Mouse (Mus musculus): Measurements from ENCODE around the gene Olfr215.
"Not testable (repeated sequence)": the region's sequence is repeated elsewhere in the genome, so short reads cannot be mapped to it uniquely, and the experiment has no call there.

Olfr215 gene

GRCm38 (mm10) chr6:116584095-116584494 lies at the start of gene Olfr215:
Gene Olfr215, minus strand, starts transcription at chr6:116584195.
- DNase-seq (ENCODE audit: low read depth, low spot score) = no peak

- peak; percentile 22 for DNase-seq (ENCODE audit: low read depth, low spot score)
Measured at GRCm38 (mm10) chr6:116632129-116632528, 48.1 kb upstream of the Olfr215 start.

GRCm38 (mm10) chr6:116629766-116630165 lies 45.8 kb upstream of the Olfr215 start:
- no peak for DNase-seq (ENCODE audit: low read depth, low spot score)

- DNase-seq (ENCODE audit: low read depth, low spot score) = no peak
Measured at GRCm38 (mm10) chr6:116628539-116629171, 44.7 kb upstream of the Olfr215 start, which contains the start of gene Zfp422. Gene Zfp422, minus strand, starts transcription at chr6:116628999.

GRCm38 (mm10) chr6:116628095-116628494 lies 44.1 kb upstream of the Olfr215 start:
- no peak for DNase-seq (ENCODE audit: low read depth, low spot score)

GRCm38 (mm10) chr6:116626417-116626816 lies 42.4 kb upstream of the Olfr215 start:
- DNase-seq (ENCODE audit: low read depth, low spot score) = not testable (repeated sequence)

- no peak for DNase-seq (ENCODE audit: low read depth, low spot score)
Measured at GRCm38 (mm10) chr6:116621318-116622023, 37.5 kb upstream of the Olfr215 start.

- no peak for DNase-seq (ENCODE audit: low read depth, low spot score)
Measured at GRCm38 (mm10) chr6:116618073-116618472, 34.1 kb upstream of the Olfr215 start.

GRCm38 (mm10) chr6:116615719-116616118 lies 31.7 kb upstream of the Olfr215 start:
- DNase-seq (ENCODE audit: low read depth, low spot score) = no peak

GRCm38 (mm10) chr6:116607230-116607629 lies 23.2 kb upstream of the Olfr215 start:
- no peak for DNase-seq (ENCODE audit: low read depth, low spot score)

GRCm38 (mm10) chr6:116600969-116601368 lies 17.0 kb upstream of the Olfr215 start:
- DNase-seq (ENCODE audit: low read depth, low spot score) = not testable (repeated sequence)

GRCm38 (mm10) chr6:116569834-116570233 lies 14.2 kb downstream of the Olfr215 start:
- peak; percentile 21 for DNase-seq (ENCODE audit: low read depth, low spot score)

GRCm38 (mm10) chr6:116554952-116555351 lies 29.0 kb downstream of the Olfr215 start:
- no peak for DNase-seq (ENCODE audit: low read depth, low spot score)

- DNase-seq (ENCODE audit: low read depth, low spot score) = no peak
Measured at GRCm38 (mm10) chr6:116553935-116554334, 30.1 kb downstream of the Olfr215 start, which contains the start of gene Olfr214. Gene Olfr214, plus strand, starts transcription at chr6:116554235.

GRCm38 (mm10) chr6:116550841-116551240 lies 33.2 kb downstream of the Olfr215 start, which contains the start of gene Gm5580:
Gene Gm5580, plus strand, starts transcription at chr6:116551141.
- not testable (repeated sequence) for DNase-seq (ENCODE audit: low read depth, low spot score)

GRCm38 (mm10) chr6:116542500-116542899 lies 41.5 kb downstream of the Olfr215 start:
- no peak for DNase-seq (ENCODE audit: low read depth, low spot score)

GRCm38 (mm10) chr6:116538156-116538555 lies 45.8 kb downstream of the Olfr215 start, which contains the start of gene Olfr213:
Gene Olfr213, plus strand, starts transcription at chr6:116538456.
- no peak for DNase-seq (ENCODE audit: low read depth, low spot score)
